Mouse (Mus musculus) ES-E14 (cell line): ENCODE results near the gene Trpm4.

Experiments used
- CHD2 ChIP-seq: IDR thresholded peaks from 2 replicates; pipeline ENCODE4 v1.6.1; 2014; ENCODE audit warnings: mild to moderate bottlenecking, low read depth, low read length, inconsistent platforms
- ZC3H11A ChIP-seq: IDR thresholded peaks from 2 replicates; pipeline ENCODE4 v1.6.1; 2012; ENCODE audit warnings: low read depth, mild to moderate bottlenecking, inconsistent platforms, low read length, borderline replicate concordance
- ZNF384 ChIP-seq: IDR thresholded peaks from 2 replicates; pipeline ENCODE4 v1.6.1; 2012; ENCODE audit warnings: low read depth, low read length, inconsistent platforms

GRCm38 (mm10) chr7:45265518-45265917 is 68.1 kb downstream of the Trpm4 start:
- TF ChIP-seq CHD2 (no peak), ZNF384 (no peak), ZC3H11A (no peak)
